Mouse (Mus musculus) hindbrain, embryonic 11.5 days (tissue): ENCODE results near the gene Slc16a2. TPM values are rescaled to one million over a fixed set of nuclear protein-coding genes. Genes with fewer than 3 reads are reported as not detected.

Source experiments
- ATAC-seq: fragments of 200-750 bp; cut with Nextera tagmentation; 2 replicates; pipeline ENCODE4 v1.8.0; 2017; ENCODE audit warnings: mild to moderate bottlenecking, moderate TSS enrichment, moderate library complexity; ENCODE audit not compliant: low FRiP score
- DNase-seq: peaks from one replicate; pipeline ENCODE4 v3.0.0-alpha.2; 2015; ENCODE audit warnings: low spot score
- H3K27ac ChIP-seq: fragments of 300-500 bp; sonication (generic); 2 replicates; pipeline ENCODE4 v1.5.1; 2014; ENCODE audit warnings: mild to moderate bottlenecking, low read depth, low read length
- H3K27me3 ChIP-seq: fragments of 300-500 bp; sonication (generic); 2 replicates; pipeline ENCODE4 v1.6.1; 2014; ENCODE audit warnings: mild to moderate bottlenecking, low read length, moderate library complexity, mixed read lengths; ENCODE audit not compliant: control insufficient read depth, insufficient read depth
- H3K36me3 ChIP-seq: fragments of 300-500 bp; sonication (generic); 2 replicates; pipeline ENCODE4 v1.6.1; 2014; ENCODE audit warnings: mild to moderate bottlenecking, low read length, moderate library complexity, mixed read lengths; ENCODE audit not compliant: control insufficient read depth, insufficient read depth
- H3K4me1 ChIP-seq: fragments of 300-500 bp; sonication (generic); replicated peaks from 2 replicates; pipeline ENCODE4 v1.6.1; 2014; ENCODE audit warnings: low read length, mixed read lengths; ENCODE audit not compliant: control insufficient read depth, insufficient read depth
- H3K4me2 ChIP-seq: fragments of 300-500 bp; sonication (generic); replicated peaks from 2 replicates; pipeline ENCODE4 v1.6.1; 2014; ENCODE audit warnings: mild to moderate bottlenecking, low read depth, low read length
- H3K4me3 ChIP-seq: fragments of 300-500 bp; sonication (generic); 2 replicates; pipeline ENCODE4 v1.5.1; 2014; ENCODE audit warnings: low read depth, low read length
- H3K9ac ChIP-seq: fragments of 300-500 bp; sonication (generic); 2 replicates; pipeline ENCODE4 v1.6.1; 2014; ENCODE audit warnings: low read depth, low read length
- H3K9me3 ChIP-seq: fragments of 300-500 bp; sonication (generic); 2 replicates; pipeline ENCODE4 v1.6.1; 2016; ENCODE audit warnings: low read length; ENCODE audit not compliant: control insufficient read depth
- WGBS: fragments of 180-500 bp; shearing (Covaris S2); extraction: QIAGEN DNeasy Blood & Tissue Kit; methylation state at CpG from one replicate; pipeline ENCODE4 v1.1.7; 2014; 5-methylcytosine and 5-hydroxymethylcytosine counted together
- polyA plus RNA-seq: library from polyadenylated mRNA; unstranded; fragments of >200 nt; fragmentation: Nextera tagmentation; extraction: Ambion mirVana; gene quantifications from 2 replicates; pipeline ENCODE4 v1.2.1, GENCODE M21; 2014

The Slc16a2 gene
- polyA plus RNA-seq, 1 experiment from 2014 or later, result 12.7 TPM

DNA sequence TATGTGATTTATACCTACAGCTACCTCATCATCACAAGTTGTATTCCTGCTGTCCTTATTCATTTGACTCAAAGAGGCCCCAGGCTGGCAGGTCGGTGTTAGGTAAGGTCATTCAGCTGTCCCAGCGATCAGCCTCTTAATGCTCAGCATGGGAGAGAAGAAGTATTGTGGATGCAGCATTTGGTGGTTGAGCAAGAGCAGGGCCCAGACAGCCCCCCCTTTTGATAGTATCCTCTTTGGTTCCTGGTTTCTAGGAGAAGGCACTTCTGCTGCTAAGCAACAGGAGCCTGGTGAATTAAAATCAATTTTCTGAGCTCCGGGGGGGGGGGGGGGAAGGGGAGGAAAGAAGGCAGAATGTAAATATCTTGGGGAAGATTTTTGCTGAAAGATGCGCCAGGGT is 162.8 kb downstream of the Slc16a2 start:
- no peak for ATAC-seq
- 52% methylated on average over 3 of the region's 4 CpGs for WGBS

DNA sequence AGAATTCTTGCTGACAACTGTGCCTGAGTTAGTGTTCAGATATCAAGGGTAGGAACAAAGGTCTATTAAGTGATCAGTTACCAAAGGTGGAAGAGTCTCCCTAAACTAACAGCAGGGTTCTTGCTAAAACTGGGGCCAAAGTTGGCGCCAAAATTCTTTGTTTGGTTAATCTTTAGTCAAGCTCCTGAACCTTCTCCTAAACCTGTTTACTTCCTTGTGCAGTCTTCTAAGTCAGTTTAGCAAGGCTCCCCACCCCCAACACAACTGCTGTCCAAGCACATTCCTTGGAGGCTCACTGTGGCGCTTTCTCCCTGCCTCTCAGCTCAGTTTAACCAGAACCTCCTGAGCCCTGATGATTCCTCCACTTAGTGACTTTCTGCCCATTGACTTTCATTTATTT is 168.8 kb downstream of the Slc16a2 start:
- no peak for DNase-seq
- ATAC-seq, result no peak

More for the DNA sequence above, 162.8 kb downstream of the Slc16a2 start:
- H3K27ac ChIP-seq, result no peak overlapping the region
- no peak overlapping the region for H3K9ac ChIP-seq
- H3K9me3 ChIP-seq, result no peaks in the 10 kb centered on the region
- H3K4me3 ChIP-seq, result no peak overlapping the region
- H3K27me3 ChIP-seq, result peaks cover 6% of the 10 kb centered on the region
- H3K4me2 ChIP-seq, result no peak overlapping the region
- H3K36me3 ChIP-seq, result no peaks in the 10 kb centered on the region
- DNase-seq, result no peak
- no peaks in the 10 kb centered on the region for H3K4me1 ChIP-seq

DNA sequence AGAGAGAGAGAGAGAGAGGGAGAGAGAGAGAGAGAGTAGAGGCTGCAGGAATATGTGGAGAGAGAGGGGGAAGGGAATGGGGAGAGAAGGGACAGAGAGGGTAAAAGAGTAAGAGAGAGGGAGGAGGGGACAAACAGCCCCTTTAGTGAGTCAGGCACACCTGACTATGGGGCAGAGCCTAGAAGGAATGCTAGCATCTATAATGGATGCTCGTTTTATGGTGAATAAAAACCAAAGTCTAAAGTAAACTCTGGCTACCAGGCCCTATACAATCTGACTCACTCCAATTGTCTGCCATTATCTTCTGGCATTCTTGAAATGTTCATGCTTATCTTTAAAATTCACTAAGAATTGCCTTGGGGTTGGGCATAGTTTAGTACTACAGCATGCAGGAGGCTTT is 169.7 kb downstream of the Slc16a2 start:
- no peaks in the 10 kb centered on the region for H3K36me3 ChIP-seq
- H3K4me3 ChIP-seq, result no peak overlapping the region
- no peak overlapping the region for H3K9ac ChIP-seq
- H3K27me3 ChIP-seq, result peaks cover 7% of the 10 kb centered on the region
- DNase-seq (no peak), ATAC-seq (no peak)
- H3K4me2 ChIP-seq, result no peak overlapping the region
- H3K27ac ChIP-seq, result no peak overlapping the region
- 76% methylated on average over 1 of the region's 1 CpGs for WGBS
- H3K4me1 ChIP-seq, result no peaks in the 10 kb centered on the region
- no peaks in the 10 kb centered on the region for H3K9me3 ChIP-seq

More for the DNA sequence above, 168.8 kb downstream of the Slc16a2 start:
- Histone ChIP-seq H3K27me3 (peaks cover 7% of the 10 kb centered on the region), H3K4me3 (no peak overlapping the region), H3K36me3 (no peaks in the 10 kb centered on the region), H3K4me1 (no peaks in the 10 kb centered on the region), H3K9ac (no peak overlapping the region), H3K9me3 (no peaks in the 10 kb centered on the region), H3K4me2 (no peak overlapping the region), H3K27ac (no peak overlapping the region)
- 35% methylated on average over 2 of the region's 2 CpGs for WGBS

Other genes starting within 250 kb of the Slc16a2 start
- not detected in 2 replicates for gene Zcchc13, start 191.4 kb downstream of the Slc16a2 start, polyA plus RNA-seq
- gene Rlim, start 159.3 kb upstream of the Slc16a2 start, polyA plus RNA-seq, result 41.0 and 41.1 TPM in 2 replicates